Mouse (Mus musculus) myocyte (in vitro differentiated cells): ENCODE data around the gene Auts2.

Source experiments
- MAX ChIP-seq: IDR thresholded peaks from one replicate; pipeline ENCODE4 v1.6.1; 2011; ENCODE audit warnings: low read depth, mild to moderate bottlenecking, control low read depth
- MYOD1 ChIP-seq, 3 experiments: IDR thresholded peaks; one replicate each; pipeline ENCODE4 v1.6.1; 2011; ENCODE audit warnings: control low read depth in 2 of 3, low read depth in 2 of 3, mild to moderate bottlenecking in 2 of 3, moderate library complexity in 1 of 3; ENCODE audit not compliant: insufficient read length in 2 of 3, control insufficient read depth in 1 of 3
- POLR2A ChIP-seq: IDR thresholded peaks from one replicate; pipeline ENCODE4 v1.6.1; 2011; ENCODE audit warnings: low read depth, mild to moderate bottlenecking, control low read depth, moderate library complexity; ENCODE audit not compliant: insufficient read length
- POLR2AphosphoS2 ChIP-seq: IDR thresholded peaks from one replicate; pipeline ENCODE4 v1.6.1; 2011; ENCODE audit warnings: low read depth, control low read depth; ENCODE audit not compliant: insufficient read length

DNA sequence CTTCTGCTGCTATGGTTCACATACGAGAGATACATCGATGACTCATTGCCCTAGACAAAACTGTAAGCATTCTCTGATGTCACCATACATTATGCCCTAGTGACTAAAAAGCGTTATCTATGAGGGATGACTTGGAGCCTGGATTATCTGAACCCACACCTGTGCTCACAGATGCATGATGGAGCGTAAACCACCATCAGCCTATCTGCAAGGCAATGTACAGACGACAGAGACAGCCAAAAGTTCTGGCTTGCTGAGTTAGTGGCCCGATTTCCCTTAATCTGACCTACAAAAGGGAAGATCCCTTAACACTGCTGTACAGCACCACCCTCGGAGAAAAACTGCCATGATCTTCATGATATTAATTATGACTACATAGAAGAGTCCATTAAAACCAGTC, 245.8 kb downstream of the Auts2 start:
- TF ChIP-seq POLR2A (no peak), MYOD1 (IDR thresholded peaks at IDR 0.05; ENCODE audit: control insufficient read depth in 1 of 3, insufficient read length in 2 of 3, low read depth in 2 of 3) (no peak), MAX (no peak), POLR2AphosphoS2 (no peak)
